Mouse (Mus musculus) embryonic facial prominence, embryonic 14.5 days (tissue): ENCODE measurements around the gene Defb36. TPM values are rescaled to one million over a fixed set of nuclear protein-coding genes. Genes with fewer than 3 reads are reported as not detected.

Experiments
- ATAC-seq: fragments of 200-750 bp; cut with Nextera tagmentation; 2 replicates; pipeline ENCODE4 v1.8.0; 2017; ENCODE audit warnings: low read depth, moderate number of reproducible peaks, moderate TSS enrichment
- DNase-seq: peaks from one replicate; pipeline ENCODE4 v3.0.0-alpha.2; 2015; ENCODE audit warnings: low spot score
- H3K27ac ChIP-seq: fragments of 300-500 bp; sonication (generic); replicated peaks from 2 replicates; pipeline ENCODE4 v1.5.1; 2014; ENCODE audit warnings: low read depth, mild to moderate bottlenecking, low read length, moderate library complexity
- H3K27me3 ChIP-seq: fragments of 300-500 bp; sonication (generic); replicated peaks from 2 replicates; pipeline ENCODE4 v1.6.1; 2014; ENCODE audit warnings: low read length; ENCODE audit not compliant: control insufficient read depth, insufficient read depth
- H3K36me3 ChIP-seq: fragments of 300-500 bp; sonication (generic); 2 replicates; pipeline ENCODE4 v1.6.1; 2014; ENCODE audit warnings: low read length, mixed read lengths; ENCODE audit not compliant: control insufficient read depth, insufficient read depth
- H3K4me1 ChIP-seq: fragments of 300-500 bp; sonication (generic); 2 replicates; pipeline ENCODE4 v1.6.1; 2014; ENCODE audit warnings: antibody characterized with exemption, low read length; ENCODE audit not compliant: control insufficient read depth, insufficient read depth
- H3K4me2 ChIP-seq: fragments of 300-500 bp; sonication (generic); 2 replicates; pipeline ENCODE4 v1.6.1; 2014; ENCODE audit warnings: low read depth, mild to moderate bottlenecking, low read length, moderate library complexity, mixed read lengths
- H3K4me3 ChIP-seq: fragments of 300-500 bp; sonication (generic); 2 replicates; pipeline ENCODE4 v1.5.1; 2014; ENCODE audit warnings: low read depth, mild to moderate bottlenecking, low read length
- H3K9ac ChIP-seq: fragments of 300-500 bp; sonication (generic); 2 replicates; pipeline ENCODE4 v1.6.1; 2014; ENCODE audit warnings: low read depth, mild to moderate bottlenecking, low read length, moderate library complexity, mixed read lengths
- H3K9me3 ChIP-seq: fragments of 300-500 bp; sonication (generic); 2 replicates; pipeline ENCODE4 v1.6.1; 2016; ENCODE audit warnings: low read length; ENCODE audit not compliant: control insufficient read depth
- WGBS: fragments of 180-500 bp; shearing (Covaris S2); extraction: QIAGEN DNeasy Blood & Tissue Kit; methylation state at CpG from one replicate; pipeline ENCODE4 v1.1.7; 2014; 5-methylcytosine and 5-hydroxymethylcytosine counted together
- polyA plus RNA-seq: library from polyadenylated mRNA; unstranded; fragments of >200 nt; fragmentation: Nextera tagmentation; extraction: Ambion mirVana; gene quantifications from 2 replicates; pipeline ENCODE4 v1.2.1, GENCODE M21; 2014

Defb36 gene
- polyA plus RNA-seq, 1 experiment from 2014 or later = not detected

GRCm38 (mm10) chr2:152637381-152637780 lies 33.3 kb downstream of the Defb36 start:
- no peaks in the 10 kb centered on the region for H3K4me1 ChIP-seq

GRCm38 (mm10) chr2:152638865-152639264 lies 34.7 kb downstream of the Defb36 start:
- no peaks in the 10 kb centered on the region for H3K4me1 ChIP-seq
- 55% methylated on average over 6 of the region's 6 CpGs for WGBS
- no peak overlapping the region for H3K4me2 ChIP-seq
- no peaks in the 10 kb centered on the region for H3K9me3 ChIP-seq
- no peaks in the 10 kb centered on the region for H3K27me3 ChIP-seq
- no peak for ATAC-seq
- no peak overlapping the region for H3K27ac ChIP-seq
- H3K4me3 ChIP-seq = no peak overlapping the region
- H3K9ac ChIP-seq = no peak overlapping the region
- no peak for DNase-seq
- no peaks in the 10 kb centered on the region for H3K36me3 ChIP-seq

More at GRCm38 (mm10) chr2:152637381-152637780, 33.3 kb downstream of the Defb36 start:
- Histone ChIP-seq H3K9ac (no peak overlapping the region), H3K9me3 (no peaks in the 10 kb centered on the region), H3K27me3 (no peaks in the 10 kb centered on the region), H3K27ac (no peak overlapping the region), H3K36me3 (no peaks in the 10 kb centered on the region), H3K4me3 (no peak overlapping the region), H3K4me2 (no peak overlapping the region)
- DNase-seq (no peak), ATAC-seq (no peak)
- 87% methylated on average over 4 of the region's 4 CpGs for WGBS

GRCm38 (mm10) chr2:152639406-152640113 lies 35.4 kb downstream of the Defb36 start:
- DNase-seq (peak; percentile 23), ATAC-seq (peak; percentile 31; the same call in 1 of the 2 replicates)
- Histone ChIP-seq H3K36me3 (no peaks in the 10 kb centered on the region), H3K9me3 (no peaks in the 10 kb centered on the region), H3K4me1 (no peaks in the 10 kb centered on the region), H3K4me3 (no peak overlapping the region), H3K9ac (no peak overlapping the region), H3K27ac (no peak overlapping the region; the same call in 1 of the 2 replicates), H3K4me2 (0 out of 2 replicates have a peak overlapping the region, but pooled peaks have one; percentile 8), H3K27me3 (no peaks in the 10 kb centered on the region)
- 18% methylated on average over 11 of the region's 11 CpGs for WGBS

GRCm38 (mm10) chr2:152652901-152653620 lies 48.9 kb downstream of the Defb36 start:
- no peak overlapping the region for H3K4me3 ChIP-seq
- no peaks in the 10 kb centered on the region for H3K9me3 ChIP-seq
- no peak overlapping the region for H3K27ac ChIP-seq
- H3K4me1 ChIP-seq = no peaks in the 10 kb centered on the region
- H3K9ac ChIP-seq = no peak overlapping the region
- no peaks in the 10 kb centered on the region for H3K36me3 ChIP-seq
- no peaks in the 10 kb centered on the region for H3K27me3 ChIP-seq
- no peak overlapping the region for H3K4me2 ChIP-seq
- no peak for ATAC-seq
- WGBS = 66% methylated on average over 9 of the region's 10 CpGs
- no peak for DNase-seq

GRCm38 (mm10) chr2:152653874-152654715 lies 50.0 kb downstream of the Defb36 start:
- no peak overlapping the region for H3K27ac ChIP-seq
- H3K9ac ChIP-seq = no peak overlapping the region
- no peaks in the 10 kb centered on the region for H3K9me3 ChIP-seq
- H3K27me3 ChIP-seq = no peaks in the 10 kb centered on the region
- peak; percentile 33; the same call in 1 of the 2 replicates for ATAC-seq
- no peaks in the 10 kb centered on the region for H3K4me1 ChIP-seq
- H3K36me3 ChIP-seq = no peaks in the 10 kb centered on the region
- H3K4me2 ChIP-seq = no peak overlapping the region
- DNase-seq = no peak
- no peak overlapping the region for H3K4me3 ChIP-seq
- WGBS = 42% methylated on average over 14 of the region's 14 CpGs

- Histone ChIP-seq H3K4me3 (no peak overlapping the region), H3K9me3 (no peaks in the 10 kb centered on the region), H3K27ac (no peak overlapping the region), H3K9ac (no peak overlapping the region), H3K4me2 (no peak overlapping the region), H3K27me3 (no peaks in the 10 kb centered on the region), H3K36me3 (no peaks in the 10 kb centered on the region), H3K4me1 (no peaks in the 10 kb centered on the region)
- 63% methylated on average over 10 of the region's 10 CpGs for WGBS
- no peak for ATAC-seq
- no peak for DNase-seq
Observed at GRCm38 (mm10) chr2:152657398-152657797, 53.3 kb downstream of the Defb36 start.

- Histone ChIP-seq H3K9me3 (no peaks in the 10 kb centered on the region), H3K4me3 (no peak overlapping the region), H3K9ac (no peak overlapping the region), H3K36me3 (no peaks in the 10 kb centered on the region), H3K27ac (no peak overlapping the region), H3K4me2 (no peak overlapping the region), H3K4me1 (no peaks in the 10 kb centered on the region), H3K27me3 (no peaks in the 10 kb centered on the region)
- DNase-seq (no peak), ATAC-seq (no peak)
- WGBS = 77% methylated on average over 6 of the region's 6 CpGs
Observed at GRCm38 (mm10) chr2:152661163-152661562, 57.0 kb downstream of the Defb36 start.
